22 mouse cellular contexts compared by ENCODE assay signal in genomic region chr14:87297160-87297559, GRCm38 (mm10).
DNase-seq lines count a peak whose midpoint lies in the region; ATAC-seq lines count a peak whose summit lies in the region.
"Had no signal": no experiment of that assay in that cellular context is flagged by ENCODE, and none has a peak within 500 bp of the region (broad histone marks: within the 10 kb centered on the region; RNA-seq: fewer than 3 reads in every experiment).

No protein-coding gene starts in this region.

- H3K27me3 ChIP-seq in kidney, embryonic 14.5 days (ENCODE audit: control insufficient read depth, insufficient read depth, low read length): no peaks in the 10 kb centered on the region
- H3K27me3 ChIP-seq in midbrain, embryonic 10.5 days (ENCODE audit: low read depth, poor library complexity, severe bottlenecking): no peaks in the 10 kb centered on the region
- no peaks in the 10 kb centered on the region for H3K27me3 ChIP-seq in midbrain, embryonic 15.5 days (replicated peaks)
- H3K27me3 ChIP-seq: embryonic facial prominence, embryonic 15.5 days; hindbrain, embryonic 13.5 days had no signal

- WGBS in kidney, embryonic 14.5 days: 19% methylated on average over 5 of the region's 5 CpGs
- 35% methylated on average over 5 of the region's 5 CpGs for WGBS in midbrain, embryonic 10.5 days
- WGBS in midbrain, embryonic 15.5 days: 26% methylated on average over 5 of the region's 5 CpGs

- no peak overlapping the region for H3K4me3 ChIP-seq in kidney, embryonic 14.5 days (ENCODE audit: low read length)
- H3K4me3 ChIP-seq in midbrain, embryonic 10.5 days: no peak overlapping the region
- no peak overlapping the region for H3K4me3 ChIP-seq in midbrain, embryonic 15.5 days
- H3K4me3 ChIP-seq: embryonic facial prominence, embryonic 15.5 days; erythroblast, embryonic 14.5 days; forebrain, embryonic 10.5 days; heart, embryonic 10.5 days; hindbrain, embryonic 13.5 days had no signal

- intact Hi-C loops in gastrocnemius, postnatal 36 days (cut with DNase I): no loop called here

- H3K9me3 ChIP-seq in kidney, embryonic 14.5 days (ENCODE audit: control insufficient read depth, low read length): no peaks in the 10 kb centered on the region
- H3K9me3 ChIP-seq in midbrain, embryonic 10.5 days (replicated peaks): no peaks in the 10 kb centered on the region
- H3K9me3 ChIP-seq in midbrain, embryonic 15.5 days: no peaks in the 10 kb centered on the region
- H3K9me3 ChIP-seq: embryonic facial prominence, embryonic 15.5 days; forebrain, embryonic 10.5 days; heart, embryonic 10.5 days; hindbrain, embryonic 13.5 days had no signal

- H3K9ac ChIP-seq in kidney, embryonic 14.5 days (ENCODE audit: low read depth, low read length): no peak overlapping the region
- H3K9ac ChIP-seq in midbrain, embryonic 15.5 days: no peak overlapping the region
- H3K9ac ChIP-seq: embryonic facial prominence, embryonic 15.5 days; hindbrain, embryonic 13.5 days had no signal

- DNase-seq in kidney, adult 9 months: no peak
- peak; percentile 16 for DNase-seq in midbrain, embryonic 10.5 days (ENCODE audit: low spot score)
- peak; percentile 17 for DNase-seq in embryo, embryonic 9.5 days (ENCODE audit: extremely low spot score)
- DNase-seq in gastrocnemius, postnatal 36 days: no peak
- DNase-seq: adrenal gland, adult 2 months; adrenal gland, postnatal 25 days; cerebellum, adult 18-20 months; cerebellum, adult 9-11 months; cerebellum, postnatal 36 days; heart, adult 18-20 months; heart, postnatal 10 days; heart, postnatal 4 days had no signal

- no peaks in the 10 kb centered on the region for H3K4me1 ChIP-seq in kidney, embryonic 14.5 days (ENCODE audit: control insufficient read depth, insufficient read depth, low read length)
- peaks cover 5% of the 10 kb centered on the region for H3K4me1 ChIP-seq in midbrain, embryonic 10.5 days
- H3K4me1 ChIP-seq in midbrain, embryonic 15.5 days: no peaks in the 10 kb centered on the region
- H3K4me1 ChIP-seq: embryonic facial prominence, embryonic 15.5 days; hindbrain, embryonic 13.5 days had no signal

- H3K36me3 ChIP-seq in kidney, embryonic 14.5 days (ENCODE audit: control insufficient read depth, insufficient read depth, low read length): no peaks in the 10 kb centered on the region
- H3K36me3 ChIP-seq in midbrain, embryonic 10.5 days: no peaks in the 10 kb centered on the region
- no peaks in the 10 kb centered on the region for H3K36me3 ChIP-seq in midbrain, embryonic 15.5 days (replicated peaks)
- H3K36me3 ChIP-seq: embryonic facial prominence, embryonic 15.5 days; forebrain, embryonic 10.5 days; heart, embryonic 10.5 days; hindbrain, embryonic 13.5 days had no signal

- ATAC-seq in kidney, embryonic 14.5 days (ENCODE audit: low FRiP score, low TSS enrichment): peak; percentile 78; the same call in 1 of the 2 replicates
- no peak for ATAC-seq in midbrain, embryonic 15.5 days (replicated peaks)
- ATAC-seq: activated CD4-positive, CD25-positive, alpha-beta regulatory T cell, adult 4 months; forebrain, embryonic 14.5 days; Patski had no signal

- H3K27ac ChIP-seq in kidney, embryonic 14.5 days (ENCODE audit: low read depth, low read length): no peak overlapping the region
- H3K27ac ChIP-seq in midbrain, embryonic 10.5 days (replicated peaks): no peak overlapping the region; the same call in 1 of the 2 replicates
- no peak overlapping the region for H3K27ac ChIP-seq in midbrain, embryonic 15.5 days
- H3K27ac ChIP-seq: embryonic facial prominence, embryonic 15.5 days; forebrain, embryonic 10.5 days; heart, embryonic 10.5 days; hindbrain, embryonic 13.5 days had no signal

- H3K4me2 ChIP-seq in kidney, embryonic 14.5 days (replicated peaks; ENCODE audit: low read depth, low read length): no peak overlapping the region
- no peak overlapping the region for H3K4me2 ChIP-seq in midbrain, embryonic 15.5 days
- H3K4me2 ChIP-seq: embryonic facial prominence, embryonic 15.5 days; hindbrain, embryonic 13.5 days had no signal

Comparison
In these comparisons a context has a peak if more than half of its experiments do, and no peak if none do; other contexts are left out.
1. DNase-seq: peak in midbrain, embryonic 10.5 days (single experiment) and embryo, embryonic 9.5 days (single experiment); none in kidney, adult 9 months (single experiment) and gastrocnemius, postnatal 36 days (0 of 2).